Mouse (Mus musculus) adrenal gland (tissue): ENCODE measurements around the gene Hoxb6.

ENCODE experiments used
- intact Hi-C: fragments of 180-260 bp; cut with DNase I; formaldehyde crosslinking; loops from one replicate; pipeline ENCODE4 v1.15.1; 2025

Hoxb6 gene

DNA sequence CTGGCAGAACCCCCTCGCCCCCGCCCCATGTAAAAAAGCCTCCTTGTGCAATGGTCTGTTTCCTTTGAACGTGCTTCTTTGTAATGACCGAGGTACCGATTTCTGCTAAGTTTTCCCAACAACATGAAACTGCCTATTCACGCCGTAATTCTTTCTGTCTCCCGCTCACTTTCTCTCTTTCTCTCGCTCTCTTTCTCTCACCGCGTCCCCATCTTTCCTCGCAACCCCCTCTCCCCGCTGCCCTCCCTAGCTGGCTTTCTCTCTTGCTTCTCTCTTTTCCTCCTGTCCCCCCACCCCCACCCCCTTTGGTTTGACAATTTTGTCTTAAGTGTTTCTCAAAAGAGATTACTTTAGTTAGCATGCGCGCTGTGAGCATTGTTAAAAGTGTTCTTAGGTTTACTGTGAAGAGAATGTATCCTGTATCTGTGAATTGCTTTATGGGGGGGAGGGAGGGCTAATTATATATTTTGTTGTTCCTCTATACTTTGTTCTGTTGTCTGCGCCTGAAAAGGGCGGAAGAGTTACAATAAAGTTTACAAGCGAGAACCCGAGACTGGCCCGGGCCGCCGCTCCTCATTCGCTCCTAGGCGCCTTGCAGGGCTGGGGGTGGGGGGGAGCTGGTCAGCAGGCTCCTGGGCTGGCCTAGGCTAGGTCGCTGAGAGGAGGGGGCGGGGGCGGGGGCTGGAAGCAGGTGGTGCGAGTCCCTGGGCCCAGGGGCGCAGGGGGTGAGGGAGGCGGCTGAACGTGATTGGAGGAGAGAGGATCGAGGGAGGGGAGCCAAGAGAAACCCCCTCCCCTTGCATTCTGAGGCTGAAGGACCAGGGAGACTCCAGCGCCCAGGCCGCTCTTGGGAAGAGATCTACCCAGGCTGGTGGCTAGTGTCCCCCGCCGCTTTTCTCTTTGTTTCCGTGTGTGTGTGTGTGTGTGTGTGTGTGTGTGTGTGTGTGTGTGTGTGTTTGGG, 7.2 kb upstream of the Hoxb6 start:
- intact Hi-C loops, result loop anchor here (5.0 kb wide), 1 partner anchor 67 kb away; the partner anchor contains the start of gene Hoxb2

DNA sequence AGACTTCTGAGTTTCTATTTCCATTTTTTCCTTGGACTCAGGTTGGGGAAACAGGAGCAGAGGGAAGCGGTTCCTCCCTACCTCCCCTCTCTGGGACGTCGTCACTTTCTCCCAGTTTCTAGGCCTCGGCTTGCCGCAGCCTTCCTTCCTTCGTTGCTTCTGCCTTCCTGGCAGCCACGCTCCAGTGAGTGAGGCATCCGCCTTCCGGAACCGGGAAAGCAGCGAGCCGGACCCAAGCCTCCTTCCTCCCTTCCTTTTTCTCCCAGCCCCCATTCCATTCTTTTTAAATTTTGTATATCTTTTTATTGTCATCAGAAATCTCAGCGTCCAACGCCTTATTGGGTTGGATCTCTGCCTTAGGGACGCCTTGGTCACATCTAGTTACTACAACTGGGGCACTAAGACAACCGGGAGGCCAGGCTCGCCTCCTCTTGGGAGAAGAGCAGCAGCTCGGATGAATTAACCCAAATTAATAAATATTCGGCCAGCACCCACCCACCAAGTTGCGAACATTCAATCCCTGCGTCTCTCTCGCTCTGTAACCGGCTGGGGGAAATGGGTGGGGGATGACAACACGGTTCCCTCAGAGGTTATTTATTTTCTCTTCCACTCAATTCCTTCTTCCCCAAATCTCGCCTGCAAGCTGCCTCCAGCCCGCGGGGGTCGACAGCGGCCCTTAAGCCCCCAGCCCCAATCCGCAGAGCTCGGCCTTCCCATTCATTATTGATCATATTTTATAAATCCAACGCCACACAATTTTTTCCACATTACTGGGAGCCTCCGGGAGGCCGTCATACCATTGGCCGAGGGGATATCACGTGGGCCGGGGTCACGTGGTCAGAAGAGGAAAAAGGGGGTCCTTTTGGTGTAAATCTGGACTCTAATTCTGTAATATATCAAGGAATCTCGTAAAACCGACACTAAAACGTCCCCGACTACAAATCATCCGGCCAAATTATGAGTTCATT, 6.2 kb upstream of the Hoxb6 start, which contains the start of gene Hoxb7:
Gene Hoxb7 (plus strand): TSS at position 853 of the 968 bp plus-strand sequence.
- intact Hi-C loops, result no loop called here

DNA sequence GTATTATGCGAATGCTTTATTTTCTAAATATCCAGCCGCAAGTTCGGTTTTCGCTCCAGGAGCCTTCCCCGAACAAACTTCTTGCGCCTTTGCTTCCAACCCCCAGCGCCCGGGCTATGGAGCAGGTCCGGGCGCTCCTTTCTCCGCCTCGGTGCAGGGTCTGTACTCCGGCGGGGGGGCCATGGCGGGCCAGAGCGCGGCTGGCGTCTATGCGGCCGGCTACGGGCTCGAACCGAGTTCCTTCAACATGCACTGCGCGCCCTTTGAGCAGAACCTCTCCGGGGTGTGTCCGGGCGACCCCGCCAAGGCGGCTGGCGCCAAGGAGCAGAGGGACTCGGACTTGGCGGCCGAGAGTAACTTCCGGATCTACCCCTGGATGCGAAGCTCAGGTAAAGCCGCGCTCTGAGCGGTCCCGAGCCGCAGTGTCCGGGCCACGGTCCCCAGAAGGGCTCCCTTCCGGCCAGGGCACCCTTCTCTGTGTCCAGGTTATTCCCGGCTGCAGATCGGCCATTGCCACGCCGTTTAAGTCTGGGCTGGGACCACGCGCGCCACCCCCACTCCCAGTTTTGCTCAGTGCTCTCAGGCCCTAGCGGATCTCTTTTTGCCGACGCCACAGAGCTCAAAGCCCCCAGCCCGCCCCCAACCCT, 5.4 kb upstream of the Hoxb6 start:
- intact Hi-C loops, result no loop called here

DNA sequence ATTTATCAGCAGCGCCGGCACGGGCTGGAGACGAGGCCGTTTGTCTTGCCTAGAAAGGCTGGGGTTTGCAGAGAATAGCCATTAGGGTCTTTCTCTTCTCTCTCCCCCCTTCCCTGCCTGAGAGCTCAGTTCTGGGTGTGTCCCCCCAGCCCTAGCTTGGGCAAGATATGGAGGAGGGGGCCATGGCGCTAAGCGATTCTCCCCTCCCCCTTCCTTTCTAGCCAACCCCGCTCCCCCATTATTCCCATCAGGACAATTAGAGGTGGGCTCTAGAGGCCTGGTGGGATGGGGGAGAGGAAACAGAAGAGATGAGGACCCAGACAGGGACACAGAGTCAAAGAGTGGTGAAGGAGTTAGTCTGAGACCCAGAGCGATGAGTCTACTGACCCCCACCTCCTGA, 4.9 kb upstream of the Hoxb6 start:
- intact Hi-C loops, result no loop called here

DNA sequence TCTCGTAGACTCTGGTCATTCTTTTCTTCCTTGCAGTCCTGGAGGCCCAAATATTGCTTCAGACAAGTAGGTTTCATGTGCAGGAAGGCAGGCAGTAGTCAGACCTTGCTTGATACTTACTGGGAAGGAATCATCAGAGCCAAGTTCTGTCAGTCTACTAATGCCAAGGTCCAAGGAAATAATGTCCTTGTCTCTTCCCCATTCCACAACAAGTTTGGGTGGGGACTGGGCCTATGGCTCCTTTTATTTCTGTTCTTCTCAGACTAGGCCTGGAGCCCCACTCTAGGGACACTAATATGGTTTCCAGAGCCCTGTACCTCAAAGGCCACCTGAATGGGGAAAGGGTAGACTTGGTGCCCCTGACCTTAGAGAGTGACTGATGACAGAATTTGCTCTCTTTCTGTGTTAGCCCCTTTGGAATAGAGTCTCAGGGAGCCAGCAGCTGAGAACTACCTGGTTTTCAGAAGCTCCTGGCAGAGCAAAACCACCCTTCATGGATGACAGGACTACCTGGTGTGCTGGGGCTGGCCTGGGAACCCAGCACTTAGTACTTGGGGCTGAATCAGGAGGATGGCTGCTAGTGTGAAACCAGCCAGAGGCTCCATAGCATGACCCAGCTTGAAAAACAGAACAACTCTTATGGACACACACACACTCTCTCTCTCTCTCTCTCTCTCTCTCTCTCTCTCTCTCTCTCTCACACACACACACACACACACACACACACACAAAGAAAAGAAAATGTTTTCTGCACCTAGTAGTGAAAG, 3.6 kb upstream of the Hoxb6 start:
- intact Hi-C loops, result no loop called here

DNA sequence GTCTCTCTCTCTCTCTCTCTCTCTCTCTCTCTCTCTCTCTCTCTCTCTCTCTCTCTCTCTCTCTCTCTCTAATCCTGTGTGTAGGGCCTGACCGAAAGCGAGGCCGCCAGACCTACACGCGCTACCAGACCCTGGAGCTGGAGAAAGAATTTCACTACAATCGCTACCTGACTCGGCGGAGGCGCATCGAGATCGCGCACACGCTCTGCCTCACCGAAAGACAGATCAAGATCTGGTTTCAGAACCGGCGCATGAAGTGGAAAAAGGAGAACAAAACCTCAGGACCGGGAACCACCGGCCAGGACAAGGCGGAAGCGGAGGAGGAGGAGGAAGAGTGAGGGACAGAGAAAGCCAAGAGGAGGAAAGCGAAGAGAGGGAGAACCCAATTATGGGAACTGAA, 3.0 kb upstream of the Hoxb6 start:
- intact Hi-C loops, result no loop called here

DNA sequence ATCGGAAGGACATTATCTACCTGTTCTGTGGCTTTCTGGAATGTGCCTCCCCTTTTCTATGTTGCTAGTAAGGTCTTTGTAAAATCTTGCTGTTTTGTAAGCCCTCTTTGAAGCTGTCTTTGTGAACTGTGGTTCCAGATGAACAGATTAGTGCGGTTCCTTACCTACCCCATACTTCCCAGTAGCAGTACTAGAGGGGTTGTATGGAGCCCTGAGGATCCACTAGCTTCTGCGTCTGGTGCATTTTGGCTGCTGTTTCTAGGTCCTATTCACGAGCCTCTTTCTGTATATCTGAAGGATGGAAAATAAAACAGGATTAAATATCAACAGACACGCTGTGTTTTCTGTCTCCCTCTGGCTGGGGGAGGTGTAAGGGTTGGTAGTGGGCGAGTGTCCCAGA, 2.4 kb upstream of the Hoxb6 start:
- intact Hi-C loops, result no loop called here

DNA sequence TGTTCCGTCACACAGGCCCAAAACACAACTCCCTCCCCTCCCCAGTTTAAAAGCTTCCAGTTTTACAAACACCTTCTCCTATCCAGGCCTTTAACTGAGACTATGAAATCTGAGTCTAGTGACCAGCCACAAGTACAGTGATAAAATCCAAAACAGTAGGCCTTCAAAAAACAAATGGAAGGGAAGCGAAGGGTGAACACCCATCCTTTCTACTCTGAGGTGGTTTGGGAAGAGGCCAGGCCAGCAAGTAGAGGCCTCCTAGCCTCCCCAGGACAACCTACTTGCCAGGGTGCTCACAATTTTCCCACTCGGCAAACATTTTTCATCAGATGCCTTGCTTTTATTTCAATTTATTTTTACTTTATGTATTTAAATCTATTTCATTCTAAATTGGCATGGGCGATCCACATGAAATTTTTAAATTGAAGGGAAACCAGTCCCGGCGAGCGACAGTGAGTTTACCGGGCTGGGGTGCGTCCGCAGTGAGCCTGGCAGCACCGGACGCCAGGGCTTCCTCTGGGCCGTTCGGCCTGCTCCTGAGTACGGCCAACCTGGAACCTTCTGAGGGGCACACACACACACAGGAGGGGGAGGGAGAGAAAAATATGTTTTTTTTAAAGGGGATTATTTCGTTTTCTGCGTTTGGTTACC, 1.4 kb upstream of the Hoxb6 start:
- intact Hi-C loops, result no loop called here

DNA sequence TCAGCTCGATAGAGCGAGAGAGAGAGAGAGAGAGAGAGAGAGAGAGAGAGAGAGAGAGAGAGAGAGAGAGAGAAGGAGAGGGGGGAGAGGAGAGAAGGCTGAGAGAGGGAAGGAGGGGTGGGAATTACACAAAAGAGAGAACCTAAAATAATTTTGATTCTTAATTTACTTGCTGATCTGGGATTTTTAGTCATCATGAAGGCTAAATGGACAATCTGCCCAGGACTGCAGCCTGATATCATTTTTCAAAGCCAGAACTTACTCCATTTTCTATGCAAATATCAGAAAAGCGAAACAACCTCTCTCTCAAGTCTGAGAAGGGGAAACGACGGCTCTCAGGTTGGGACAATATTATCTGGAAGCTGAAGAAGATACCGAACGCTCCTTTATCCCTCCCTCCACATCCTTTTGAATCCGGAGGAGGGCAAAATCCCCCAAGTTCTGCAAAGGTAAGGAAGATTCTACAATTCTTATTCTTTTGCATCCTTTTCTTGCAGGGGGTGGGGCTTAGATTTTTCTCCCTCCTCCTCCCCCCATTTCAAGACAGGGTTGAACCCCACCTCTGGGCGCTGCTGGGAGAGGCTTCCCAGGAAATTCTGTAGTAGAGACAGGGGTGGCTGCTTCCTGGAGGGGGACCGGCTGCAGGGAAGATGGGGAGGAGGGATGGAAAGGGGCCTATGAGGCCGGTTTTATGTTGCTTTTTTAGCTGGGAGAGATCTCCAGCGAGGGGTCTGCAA, 457 bp downstream of the Hoxb6 start:
- intact Hi-C loops, result no loop called here

DNA sequence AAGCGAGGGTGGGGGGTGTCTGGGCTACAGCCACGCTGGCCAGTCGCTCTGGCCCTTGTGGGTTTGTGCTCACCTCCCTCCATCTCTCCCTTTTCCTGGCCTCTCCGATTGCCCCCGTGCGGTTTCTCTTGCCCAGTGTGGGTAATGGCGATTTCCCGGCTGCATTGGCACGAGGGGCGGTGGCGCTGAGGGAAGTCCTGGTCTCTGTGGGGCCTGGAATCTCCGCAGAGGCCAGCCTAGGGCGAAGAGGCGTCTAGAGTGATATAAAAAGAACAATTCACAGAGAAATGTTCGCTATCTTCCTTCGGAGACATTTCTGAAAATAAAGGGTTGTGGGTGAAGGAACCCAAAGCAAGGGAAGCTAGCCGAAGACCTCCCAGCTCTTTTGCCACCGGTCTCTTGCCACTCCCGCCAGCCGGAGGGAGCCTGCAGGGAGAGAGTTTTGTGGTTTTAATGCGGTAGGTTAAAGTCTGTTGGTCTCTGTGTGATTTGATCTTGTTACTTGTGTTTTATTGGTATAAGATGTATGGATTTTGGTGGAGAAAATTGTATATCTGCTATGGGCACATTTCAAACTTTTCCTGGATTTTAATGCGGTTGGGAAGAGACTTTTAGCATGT, 1.1 kb downstream of the Hoxb6 start:
- intact Hi-C loops, result no loop called here

DNA sequence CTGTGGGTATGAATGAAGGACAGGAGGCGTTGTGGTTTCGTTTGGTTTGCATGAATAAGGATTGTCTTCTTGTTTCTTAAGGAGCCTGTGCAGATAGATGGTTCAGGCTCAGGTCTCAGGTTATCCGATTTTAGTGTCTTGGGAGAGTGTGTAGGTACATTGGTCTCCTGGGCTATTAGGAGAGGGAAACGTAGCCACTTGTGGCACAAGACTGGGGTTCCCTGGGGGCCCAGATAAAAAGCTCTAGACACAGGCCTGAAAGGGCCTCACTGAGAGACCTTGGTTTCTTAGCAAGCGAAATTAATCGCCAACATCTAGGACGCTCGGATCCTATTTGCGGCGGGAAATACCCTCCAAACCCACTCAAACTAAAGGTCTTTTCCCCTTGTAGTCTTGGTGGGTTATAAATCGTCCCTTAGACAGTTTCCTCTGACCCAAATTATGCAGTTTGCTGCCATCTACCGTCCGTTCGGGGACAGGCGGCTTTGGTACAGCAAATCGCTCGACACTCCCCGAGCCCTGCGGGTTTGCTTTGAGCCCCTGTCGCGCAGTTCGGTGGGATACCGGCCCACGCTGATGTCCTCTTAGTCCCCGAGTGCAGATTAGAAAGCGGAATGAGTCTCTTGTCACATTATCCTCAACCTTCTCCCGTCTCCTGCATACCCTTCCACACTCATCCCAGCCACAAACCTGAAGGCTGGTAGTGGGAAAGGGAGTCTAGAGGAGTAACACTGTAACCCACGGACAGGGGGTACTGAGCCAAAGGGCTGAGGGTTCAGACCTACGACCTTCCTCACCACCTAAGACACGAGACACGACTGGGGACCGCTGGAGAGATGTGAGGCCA, 2.2 kb downstream of the Hoxb6 start:
- intact Hi-C loops, result loop anchor here (2.0 kb wide), 1 partner anchor 16 kb away; no protein-coding TSS in a partner anchor

DNA sequence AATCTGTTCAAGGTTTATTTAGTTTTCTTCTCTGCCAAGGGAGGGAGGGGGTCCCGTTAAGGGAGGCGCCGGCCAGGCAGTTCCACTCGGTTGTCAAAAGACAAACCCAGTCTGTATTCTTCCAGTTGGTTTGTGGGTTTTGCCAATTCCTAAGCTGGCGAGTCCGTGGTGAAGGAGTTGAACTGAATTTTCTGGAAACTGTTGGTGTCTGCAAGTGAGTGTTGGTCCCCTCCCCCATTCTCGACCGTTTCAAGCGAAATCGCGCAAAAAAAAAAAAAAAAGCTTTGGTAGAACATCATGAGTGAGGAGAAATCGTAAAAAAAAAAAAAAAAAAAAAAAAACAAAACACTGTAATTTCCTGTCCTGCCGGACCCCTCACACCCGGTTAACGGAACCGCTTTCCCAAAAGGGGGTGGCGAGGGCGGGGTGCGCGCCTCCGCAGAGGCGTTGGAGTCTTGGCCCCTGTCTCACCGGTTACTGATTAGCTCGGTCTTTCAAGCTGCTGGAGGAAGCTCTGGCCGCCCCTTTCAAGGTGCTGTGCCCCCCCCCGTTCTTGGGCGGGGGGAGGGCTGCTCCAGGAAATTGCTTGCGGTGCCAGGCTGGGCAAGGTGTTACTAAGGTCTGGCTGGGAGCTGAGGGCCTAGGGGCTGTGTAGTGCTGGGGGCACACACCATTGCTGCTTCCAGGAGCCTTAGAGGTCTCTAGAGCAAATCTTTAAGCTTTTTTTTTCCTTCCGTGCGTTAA, 3.0 kb downstream of the Hoxb6 start:
- intact Hi-C loops, result loop anchor here (2.0 kb wide), 1 partner anchor 16 kb away; no protein-coding TSS in a partner anchor

DNA sequence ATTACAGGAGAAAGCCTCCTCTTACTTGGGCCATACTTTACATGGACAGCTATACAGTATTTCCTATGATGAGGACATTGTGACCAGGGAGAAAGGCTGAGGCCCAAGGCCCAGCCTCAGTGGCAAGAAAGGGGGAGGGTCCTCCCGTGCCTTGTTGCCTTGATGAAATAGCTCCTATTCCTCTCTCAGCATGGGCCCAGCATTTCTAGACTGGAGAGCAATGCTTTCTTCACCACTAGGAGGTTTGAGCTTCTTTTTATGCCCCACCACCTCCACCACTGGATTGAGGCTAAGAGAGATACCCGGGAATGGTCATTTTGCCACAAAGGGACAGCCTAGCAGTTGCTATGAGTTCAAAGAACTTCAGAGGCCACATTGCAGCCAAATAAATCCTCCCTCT, 4.7 kb downstream of the Hoxb6 start:
- intact Hi-C loops, result no loop called here

DNA sequence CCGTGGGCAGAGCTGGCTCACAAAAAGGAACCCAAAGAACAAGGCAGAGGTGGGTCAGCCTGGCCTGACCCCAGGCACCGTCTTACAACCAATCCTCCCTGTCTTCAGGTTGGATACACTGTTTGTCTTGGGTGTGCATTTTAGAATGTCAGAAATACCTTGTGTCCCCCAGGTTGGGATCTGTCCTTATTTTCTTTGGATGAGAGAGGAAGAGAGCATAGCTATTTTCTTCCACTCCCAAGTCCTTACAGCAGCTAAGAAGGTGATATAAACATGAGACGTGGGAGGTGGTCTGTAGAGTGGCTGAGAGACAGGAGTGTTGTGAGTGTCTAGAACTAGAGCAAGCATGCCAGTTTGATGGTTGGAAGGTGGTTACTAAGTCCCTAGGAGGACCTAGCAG, 5.2 kb downstream of the Hoxb6 start:
- intact Hi-C loops, result no loop called here

DNA sequence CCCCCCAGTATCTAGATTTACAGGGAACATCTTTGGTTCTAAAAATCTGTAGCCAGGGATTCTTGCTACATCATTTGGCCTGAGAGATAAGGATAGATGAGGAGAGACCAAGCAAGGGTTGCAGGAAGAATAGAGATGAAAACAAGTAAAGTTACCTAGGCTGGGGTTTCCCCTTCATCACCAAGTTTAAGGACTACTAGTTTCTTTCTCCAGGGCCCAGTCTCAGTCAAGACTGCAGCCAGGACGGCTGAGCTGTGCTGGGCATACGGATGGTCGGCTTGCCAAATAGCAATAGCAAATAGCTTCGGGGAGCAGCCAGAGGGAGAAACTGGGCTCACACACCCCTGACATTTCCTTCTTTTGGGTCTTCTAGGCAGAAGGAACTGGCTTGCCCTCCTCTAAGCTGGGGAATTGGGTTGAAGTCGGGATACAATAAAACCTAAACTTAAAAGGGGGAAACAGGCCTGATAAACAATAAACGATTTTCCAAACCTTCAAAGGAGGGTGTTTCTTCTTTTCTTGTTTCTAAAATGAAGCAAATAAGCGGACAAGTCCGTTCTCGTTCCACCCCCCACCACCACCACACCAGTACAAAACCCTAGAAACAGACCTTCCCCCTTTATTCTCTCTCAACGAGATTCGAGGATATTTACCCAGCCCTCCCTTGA, 5.8 kb downstream of the Hoxb6 start:
- intact Hi-C loops, result no loop called here

DNA sequence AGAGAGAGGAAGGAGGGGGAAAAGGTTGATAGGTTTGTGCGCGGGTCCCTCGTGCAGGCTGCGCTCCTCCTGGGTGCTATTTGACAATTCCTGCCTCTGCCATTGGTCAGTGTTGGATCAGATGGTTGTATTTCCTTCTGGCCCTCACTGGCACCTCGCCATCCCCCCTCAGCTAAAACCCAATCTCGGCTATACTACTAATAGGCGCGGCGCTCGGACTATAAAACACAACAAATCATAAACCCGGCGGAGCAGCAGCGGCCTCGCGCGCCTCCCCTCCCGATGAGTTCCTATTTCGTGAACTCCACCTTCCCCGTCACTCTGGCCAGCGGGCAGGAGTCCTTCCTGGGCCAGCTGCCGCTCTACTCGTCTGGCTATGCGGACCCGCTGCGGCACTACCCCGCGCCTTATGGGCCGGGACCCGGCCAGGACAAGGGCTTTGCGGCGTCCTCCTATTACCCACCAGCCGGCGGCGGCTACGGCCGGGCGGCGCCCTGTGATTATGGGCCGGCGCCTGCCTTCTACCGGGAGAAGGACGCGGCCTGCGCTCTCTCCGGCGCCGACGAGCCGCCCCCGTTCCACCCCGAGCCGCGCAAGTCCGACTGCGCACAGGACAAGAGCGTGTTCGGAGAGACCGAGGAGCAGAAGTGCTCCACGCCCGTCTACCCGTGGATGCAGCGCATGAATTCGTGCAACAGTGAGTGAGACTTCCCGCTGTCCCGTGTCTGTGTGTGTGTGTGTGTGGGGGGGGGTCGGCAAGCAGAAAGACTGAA, 6.8 kb downstream of the Hoxb6 start:
- intact Hi-C loops, result no loop called here
